ENCODE assay signal across 8 mouse cellular contexts in the genomic region with DNA sequence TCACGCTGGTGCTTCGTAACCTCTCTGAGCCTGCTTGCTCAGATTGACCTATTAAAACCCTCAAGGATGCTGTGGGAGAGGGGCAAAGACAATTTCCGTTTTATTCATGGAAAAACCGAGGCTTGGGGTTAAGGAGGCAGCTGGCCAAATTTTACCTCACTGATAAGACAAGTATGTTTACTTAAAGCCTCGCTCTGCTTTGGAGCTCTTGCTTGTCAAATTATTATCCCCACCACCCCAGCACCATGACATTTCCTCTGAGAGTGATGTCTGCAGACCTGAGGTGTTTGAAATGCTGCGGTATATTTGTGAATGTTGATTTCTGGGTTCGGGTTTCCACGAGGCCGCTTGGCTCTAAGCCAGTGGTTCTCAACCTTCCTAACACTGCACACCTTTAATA. TPM values are rescaled to one million over a fixed set of nuclear protein-coding genes. Genes with fewer than 3 reads are reported as not detected.
A peak's percentile ranks its signal among the peaks of the same experiment; 100 is the strongest.
DNase-seq lines count a peak whose midpoint lies in the region; ATAC-seq and TF ChIP-seq lines count a peak whose summit lies in the region.

No protein-coding gene starts in this region.

- peak overlapping the region; percentile 63; the same call in 1 of the 2 replicates for H3K4me2 ChIP-seq in kidney, postnatal 0 days (ENCODE audit: low read length)
- 0 out of 2 replicates have a peak overlapping the region, but pooled peaks have one; percentile 4 for H3K4me2 ChIP-seq in intestine, postnatal 0 days (replicated peaks; ENCODE audit: low read depth)
- peak overlapping the region; percentile 87 for H3K4me2 ChIP-seq in neural tube, embryonic 15.5 days

- no peaks in the 10 kb centered on the region for H3K9me3 ChIP-seq in kidney, postnatal 0 days (replicated peaks; ENCODE audit: low read length)
- H3K9me3 ChIP-seq in forebrain, embryonic 10.5 days, result no peaks in the 10 kb centered on the region; the same call in 1 of the 2 replicates
- no peaks in the 10 kb centered on the region for H3K9me3 ChIP-seq in intestine, postnatal 0 days (ENCODE audit: control insufficient read depth)
- no peaks in the 10 kb centered on the region for H3K9me3 ChIP-seq in neural tube, embryonic 15.5 days (replicated peaks)

- no peak for TF ChIP-seq CTCF in kidney, postnatal 0 days (IDR thresholded peaks at IDR 0.05; ENCODE audit: low read depth)
- TF ChIP-seq CTCF in intestine, postnatal 0 days (IDR thresholded peaks at IDR 0.05; ENCODE audit: low read depth), result no peak

- H3K9ac ChIP-seq in kidney, postnatal 0 days (ENCODE audit: low read depth, low read length), result 0 out of 2 replicates have a peak overlapping the region, but pooled peaks have one; percentile 29
- no peak overlapping the region for H3K9ac ChIP-seq in intestine, postnatal 0 days (ENCODE audit: low read depth, low read length)
- H3K9ac ChIP-seq in neural tube, embryonic 15.5 days (replicated peaks), result no peak overlapping the region

- no peaks in the 10 kb centered on the region for H3K27me3 ChIP-seq in kidney, postnatal 0 days (ENCODE audit: insufficient read depth, low read length)
- no peaks in the 10 kb centered on the region for H3K27me3 ChIP-seq in forebrain, embryonic 10.5 days (ENCODE audit: poor library complexity, severe bottlenecking)
- H3K27me3 ChIP-seq in intestine, postnatal 0 days (replicated peaks; ENCODE audit: control insufficient read depth, insufficient read depth, low read length), result no peaks in the 10 kb centered on the region
- H3K27me3 ChIP-seq in neural tube, embryonic 15.5 days (replicated peaks), result no peaks in the 10 kb centered on the region

- H3K4me1 ChIP-seq in kidney, postnatal 0 days (replicated peaks; ENCODE audit: insufficient read depth, low read length), result peaks cover 18% of the 10 kb centered on the region; the same call in 1 of the 2 replicates
- H3K4me1 ChIP-seq in forebrain, embryonic 10.5 days, result peaks cover 34% of the 10 kb centered on the region
- H3K4me1 ChIP-seq in intestine, postnatal 0 days (replicated peaks; ENCODE audit: control insufficient read depth, insufficient read depth, low read length), result no peaks in the 10 kb centered on the region
- H3K4me1 ChIP-seq in neural tube, embryonic 15.5 days, result peaks cover 34% of the 10 kb centered on the region

- H3K27ac ChIP-seq in kidney, postnatal 0 days, result no peak overlapping the region
- H3K27ac ChIP-seq in forebrain, embryonic 10.5 days, result 0 out of 2 replicates have a peak overlapping the region, but pooled peaks have one; percentile 99
- H3K27ac ChIP-seq in intestine, postnatal 0 days (ENCODE audit: low read depth, low read length), result no peak overlapping the region
- 0 out of 2 replicates have a peak overlapping the region, but pooled peaks have one; percentile 23 for H3K27ac ChIP-seq in neural tube, embryonic 15.5 days (replicated peaks)

- ATAC-seq in kidney, postnatal 0 days (replicated peaks; ENCODE audit: low FRiP score, low read depth), result no peak
- ATAC-seq in intestine, postnatal 0 days, result no peak
- ATAC-seq in neural tube, embryonic 15.5 days (ENCODE audit: low FRiP score), result no peak

- H3K4me3 ChIP-seq in kidney, postnatal 0 days (replicated peaks; ENCODE audit: low read depth, low read length), result no peak overlapping the region
- H3K4me3 ChIP-seq in forebrain, embryonic 10.5 days, result peak overlapping the region; percentile 88
- no peak overlapping the region for H3K4me3 ChIP-seq in intestine, postnatal 0 days (ENCODE audit: low read depth, low read length)
- H3K4me3 ChIP-seq in neural tube, embryonic 15.5 days (replicated peaks), result peak overlapping the region; percentile 69

- 39% methylated on average over 9 of the region's 9 CpGs for WGBS in kidney, postnatal 0 days
- WGBS in forebrain, embryonic 10.5 days, result 90% methylated on average over 9 of the region's 9 CpGs
- WGBS in intestine, postnatal 0 days, result 31% methylated on average over 9 of the region's 9 CpGs
- 75% methylated on average over 9 of the region's 9 CpGs for WGBS in neural tube, embryonic 15.5 days

- peaks cover 8% of the 10 kb centered on the region; the same call in 1 of the 2 replicates for H3K36me3 ChIP-seq in kidney, postnatal 0 days (ENCODE audit: insufficient read depth, low read length)
- peaks cover 49% of the 10 kb centered on the region for H3K36me3 ChIP-seq in forebrain, embryonic 10.5 days (replicated peaks)
- H3K36me3 ChIP-seq in intestine, postnatal 0 days (ENCODE audit: control insufficient read depth, insufficient read depth), result no peaks in the 10 kb centered on the region; the same call in 1 of the 2 replicates
- peaks cover 9% of the 10 kb centered on the region for H3K36me3 ChIP-seq in neural tube, embryonic 15.5 days

- no peak for DNase-seq in kidney, postnatal 0 days (ENCODE audit: low spot score)
- no peak for DNase-seq in kidney, adult 18-20 months
- no peak for DNase-seq in forebrain, embryonic 10.5 days (ENCODE audit: extremely low spot score, low spot score)
- no peak for DNase-seq in thymus, postnatal 10 days (ENCODE audit: low spot score in 2 of 2)
- DNase-seq in adipocyte (ENCODE audit: low spot score), result no peak
- DNase-seq in embryo, embryonic 11 days, result no peak

RNA-seq across cellular contexts. Expression of a gene that starts 2.0 kb away (rescaled TPM):
- polyA plus RNA-seq in kidney, postnatal 0 days (2015; fragmentation: Nextera tagmentation; extraction: Ambion mirVana), result 10.4 and 12.1 TPM in 2 replicates
- polyA plus RNA-seq in forebrain, embryonic 10.5 days (2016; fragmentation: Nextera tagmentation; extraction: Ambion mirVana), result 59.5 and 65.2 TPM in 2 replicates
- 2.2 and 2.4 TPM in 2 replicates for polyA plus RNA-seq in intestine, postnatal 0 days (2015; fragmentation: Nextera tagmentation; extraction: Ambion mirVana)
- polyA plus RNA-seq in neural tube, embryonic 15.5 days (2015; fragmentation: Nextera tagmentation; extraction: Ambion mirVana), result 9.8 and 12.2 TPM in 2 replicates

RNA-seq across cellular contexts. Expression of a gene that starts 14.2 kb away (rescaled TPM):
- polyA plus RNA-seq in kidney, postnatal 0 days (2015; fragmentation: Nextera tagmentation; extraction: Ambion mirVana), result 1.0 and 1.8 TPM in 2 replicates
- 0.97 and 1.5 TPM in 2 replicates for polyA plus RNA-seq in forebrain, embryonic 10.5 days (2016; fragmentation: Nextera tagmentation; extraction: Ambion mirVana)
- polyA plus RNA-seq in intestine, postnatal 0 days (2015; fragmentation: Nextera tagmentation; extraction: Ambion mirVana), result 0.17 and 0.43 TPM in 2 replicates
- polyA plus RNA-seq in neural tube, embryonic 15.5 days (2015; fragmentation: Nextera tagmentation; extraction: Ambion mirVana), result 1.6 and 1.8 TPM in 2 replicates

RNA-seq across cellular contexts. Expression of a gene that starts 32.2 kb away (rescaled TPM):
- polyA plus RNA-seq in kidney, postnatal 0 days (2015; fragmentation: Nextera tagmentation; extraction: Ambion mirVana), result 2,857 and 3,220 TPM in 2 replicates
- 1,831 and 1,874 TPM in 2 replicates for polyA plus RNA-seq in forebrain, embryonic 10.5 days (2016; fragmentation: Nextera tagmentation; extraction: Ambion mirVana)
- 1,370 and 1,375 TPM in 2 replicates for polyA plus RNA-seq in intestine, postnatal 0 days (2015; fragmentation: Nextera tagmentation; extraction: Ambion mirVana)
- polyA plus RNA-seq in neural tube, embryonic 15.5 days (2015; fragmentation: Nextera tagmentation; extraction: Ambion mirVana), result 1,019 and 1,216 TPM in 2 replicates

Comparison
In these comparisons a context has a peak if more than half of its experiments do, and no peak if none do; other contexts are left out.
1. H3K27ac ChIP-seq: peak in forebrain, embryonic 10.5 days (single experiment) and neural tube, embryonic 15.5 days (single experiment); none in kidney, postnatal 0 days (single experiment) and intestine, postnatal 0 days (single experiment).
2. H3K4me2 ChIP-seq: peak in every context shown above with its lines; median percentile 87 in neural tube, embryonic 15.5 days; 63 in kidney, postnatal 0 days; 4 in intestine, postnatal 0 days.
3. H3K4me3 ChIP-seq: peak in forebrain, embryonic 10.5 days (single experiment) and neural tube, embryonic 15.5 days (single experiment); none in kidney, postnatal 0 days (single experiment) and intestine, postnatal 0 days (single experiment).